Mouse (Mus musculus) limb, embryonic 11.5 days (tissue): ENCODE results near the gene Gipc2. TPM values are rescaled to one million over a fixed set of nuclear protein-coding genes. Genes with fewer than 3 reads are reported as not detected.

Experiments used
- ATAC-seq: fragments of 200-750 bp; cut with Nextera tagmentation; 2 replicates; pipeline ENCODE4 v1.8.0; 2017; ENCODE audit warnings: low read depth; ENCODE audit not compliant: insufficient number of reproducible peaks, low FRiP score, low TSS enrichment
- DNase-seq: peaks from one replicate; pipeline ENCODE4 v3.0.0-alpha.2; 2015; ENCODE audit warnings: low spot score
- H3K27ac ChIP-seq: fragments of 300-500 bp; sonication (generic); replicated peaks from 2 replicates; pipeline ENCODE4 v1.5.1; 2014; ENCODE audit warnings: low read depth, mild to moderate bottlenecking, low read length
- H3K27me3 ChIP-seq: fragments of 300-500 bp; sonication (generic); 2 replicates; pipeline ENCODE4 v1.6.1; 2014; ENCODE audit warnings: mild to moderate bottlenecking, low read length, mixed read lengths; ENCODE audit not compliant: control insufficient read depth, insufficient read depth
- H3K36me3 ChIP-seq: fragments of 300-500 bp; sonication (generic); 2 replicates; pipeline ENCODE4 v1.6.1; 2014; ENCODE audit warnings: mild to moderate bottlenecking, low read length, moderate library complexity, mixed read lengths; ENCODE audit not compliant: control insufficient read depth, insufficient read depth
- H3K4me1 ChIP-seq: fragments of 300-500 bp; sonication (generic); 2 replicates; pipeline ENCODE4 v1.6.1; 2014; ENCODE audit warnings: low read length, mixed read lengths; ENCODE audit not compliant: control insufficient read depth, insufficient read depth
- H3K4me2 ChIP-seq: fragments of 300-500 bp; sonication (generic); 2 replicates; pipeline ENCODE4 v1.6.1; 2014; ENCODE audit warnings: low read depth, mild to moderate bottlenecking, moderate library complexity; ENCODE audit not compliant: severe bottlenecking
- H3K4me3 ChIP-seq: fragments of 300-500 bp; sonication (generic); 2 replicates; pipeline ENCODE4 v1.5.1; 2014; ENCODE audit warnings: low read depth, low read length
- H3K9ac ChIP-seq: fragments of 300-500 bp; sonication (generic); 2 replicates; pipeline ENCODE4 v1.6.1; 2014; ENCODE audit warnings: mild to moderate bottlenecking, low read length
- H3K9me3 ChIP-seq: fragments of 300-500 bp; sonication (generic); 2 replicates; pipeline ENCODE4 v1.6.1; 2016; ENCODE audit warnings: low read length; ENCODE audit not compliant: control insufficient read depth
- WGBS: fragments of 180-500 bp; shearing (Covaris S2); extraction: QIAGEN DNeasy Blood & Tissue Kit; methylation state at CpG from one replicate; pipeline ENCODE4 v1.1.7; 2014; 5-methylcytosine and 5-hydroxymethylcytosine counted together
- polyA plus RNA-seq: library from polyadenylated mRNA; unstranded; fragments of >200 nt; fragmentation: Nextera tagmentation; extraction: Ambion mirVana; gene quantifications from 2 replicates; pipeline ENCODE4 v1.2.1, GENCODE M21; 2014

Gipc2 gene
- polyA plus RNA-seq, 1 experiment from 2014 or later = 3.3 TPM

DNA sequence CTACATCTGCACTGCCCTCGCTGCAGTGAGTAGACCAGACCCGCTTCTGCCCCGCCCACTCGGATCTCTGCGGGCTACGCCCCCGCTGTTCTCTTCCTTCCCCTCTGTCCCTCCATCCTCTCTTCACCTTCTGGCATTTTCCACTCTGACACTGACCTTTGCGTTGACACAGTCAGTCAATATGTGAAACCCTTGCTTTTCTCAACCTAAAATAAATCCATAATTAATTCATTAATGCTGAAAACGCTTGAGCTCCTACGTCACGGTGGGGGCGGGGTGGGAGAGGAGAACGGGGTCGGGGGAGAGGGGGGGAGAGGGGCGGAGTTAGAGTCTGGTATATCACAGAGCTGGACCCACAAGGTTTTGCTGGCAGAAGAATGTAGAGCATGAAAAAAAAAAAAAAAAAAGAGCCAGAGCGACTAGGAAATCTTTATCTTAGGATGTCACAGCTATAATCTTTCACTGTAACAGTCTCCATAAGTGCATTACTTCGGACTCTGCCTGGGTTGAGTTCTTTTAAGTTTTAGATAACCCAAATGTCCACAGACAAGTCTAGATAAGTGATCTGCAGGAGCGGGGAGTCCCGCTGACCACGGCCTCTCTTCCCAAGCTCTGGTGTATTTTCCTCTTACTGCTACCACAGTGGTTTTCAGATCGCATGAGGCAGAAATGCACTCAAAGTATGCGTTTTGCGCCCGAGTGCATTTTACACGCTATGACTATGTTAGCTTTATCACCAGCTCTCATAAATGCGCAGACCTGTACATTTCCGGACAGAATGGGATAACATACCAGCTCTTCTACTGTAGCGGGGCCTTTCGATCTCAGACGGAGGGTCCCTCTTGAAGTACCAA, 58.7 kb downstream of the Gipc2 start:
- Histone ChIP-seq H3K36me3 (no peaks in the 10 kb centered on the region), H3K4me2 (peak overlapping the region; percentile 88), H3K27me3 (peaks cover 9% of the 10 kb centered on the region; the same call in 1 of the 2 replicates), H3K4me3 (peak overlapping the region; percentile 37), H3K4me1 (peaks cover 29% of the 10 kb centered on the region), H3K9me3 (no peaks in the 10 kb centered on the region), H3K9ac (no peak overlapping the region), H3K27ac (no peak overlapping the region)
- WGBS = 26% methylated on average over 30 of the region's 30 CpGs
- ATAC-seq = peak; percentile 53
- DNase-seq = peak; percentile 72

DNA sequence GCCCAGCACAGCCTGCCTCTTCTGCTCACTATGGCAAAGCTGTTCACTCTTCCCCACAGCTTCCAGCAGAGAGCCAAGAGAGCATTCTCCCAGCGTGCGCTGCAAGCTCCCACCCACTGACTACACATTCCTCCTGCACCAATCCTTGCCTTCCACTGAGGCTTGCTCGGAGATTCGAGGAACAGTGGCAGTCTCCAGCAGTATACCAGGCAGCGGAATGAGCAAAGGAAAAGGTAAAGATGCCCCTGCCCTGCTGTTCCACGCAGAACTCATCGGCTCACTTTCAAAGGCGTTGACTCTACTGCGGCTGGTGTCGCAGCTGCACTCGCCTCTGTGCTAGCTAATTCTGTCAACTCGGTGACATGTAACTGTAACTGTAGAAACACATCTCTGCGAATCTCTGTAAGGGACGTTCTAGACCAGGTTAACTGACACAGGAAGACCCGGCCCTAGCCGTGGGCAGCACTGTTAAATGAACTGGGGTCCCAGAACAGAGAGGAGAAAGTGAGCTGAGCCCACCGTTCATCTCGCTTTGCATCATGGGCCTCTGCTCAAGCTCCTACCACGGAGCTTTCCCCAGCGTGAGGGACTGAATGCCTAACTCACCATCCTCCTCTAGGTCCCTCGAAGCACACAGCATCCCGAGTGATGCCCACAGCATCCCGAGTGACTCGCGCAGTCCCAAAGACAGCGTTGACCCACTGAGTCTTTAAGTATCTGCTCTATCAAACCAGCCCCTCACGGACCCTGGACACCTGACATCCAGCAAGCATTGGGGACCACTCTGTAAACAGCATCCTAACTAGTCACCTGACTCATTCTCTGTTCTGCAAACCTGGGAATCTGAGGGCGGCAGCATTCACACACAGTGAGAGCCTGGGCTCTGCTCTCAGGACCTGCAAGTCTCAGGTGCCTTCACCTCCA, 59.5 kb downstream of the Gipc2 start:
- Histone ChIP-seq H3K9me3 (no peaks in the 10 kb centered on the region), H3K27me3 (peaks cover 9% of the 10 kb centered on the region; the same call in 1 of the 2 replicates), H3K9ac (0 out of 2 replicates have a peak overlapping the region, but pooled peaks have one; percentile 12), H3K4me2 (peak overlapping the region; percentile 88), H3K4me1 (peaks cover 29% of the 10 kb centered on the region), H3K4me3 (peak overlapping the region; percentile 37), H3K36me3 (no peaks in the 10 kb centered on the region), H3K27ac (no peak overlapping the region)
- ATAC-seq = peak; percentile 4; the same call in 1 of the 2 replicates
- DNase-seq = peak; percentile 49
- WGBS = 3% methylated on average over 28 of the region's 28 CpGs

DNA sequence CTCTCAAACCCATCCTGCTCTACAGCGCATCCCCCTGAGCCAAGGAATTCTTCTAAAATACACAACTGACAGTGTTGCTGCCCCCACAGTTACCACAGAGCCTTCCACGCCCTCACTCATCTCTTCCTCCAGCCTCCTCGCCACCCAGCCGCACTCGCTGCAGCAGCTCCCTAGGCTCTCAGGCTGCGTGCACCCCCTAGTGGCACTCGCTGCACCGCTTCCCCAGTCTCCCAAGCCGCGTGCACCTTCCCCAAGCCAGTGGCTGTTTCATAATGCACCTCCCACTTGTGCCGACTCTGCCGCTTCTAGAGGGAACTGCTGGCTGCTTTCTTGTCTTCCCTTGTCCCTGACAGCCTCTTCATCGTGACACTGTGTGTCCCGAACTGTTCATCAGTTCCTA, 60.7 kb downstream of the Gipc2 start:
- Histone ChIP-seq H3K9me3 (no peaks in the 10 kb centered on the region), H3K27ac (no peak overlapping the region), H3K4me1 (peaks cover 26% of the 10 kb centered on the region), H3K9ac (no peak overlapping the region), H3K27me3 (peaks cover 9% of the 10 kb centered on the region; the same call in 1 of the 2 replicates), H3K4me2 (peak overlapping the region; percentile 33; the same call in 1 of the 2 replicates), H3K36me3 (no peaks in the 10 kb centered on the region), H3K4me3 (no peak overlapping the region)
- 1% methylated on average over 14 of the region's 14 CpGs for WGBS
- ATAC-seq = no peak
- peak; percentile 89 for DNase-seq

DNA sequence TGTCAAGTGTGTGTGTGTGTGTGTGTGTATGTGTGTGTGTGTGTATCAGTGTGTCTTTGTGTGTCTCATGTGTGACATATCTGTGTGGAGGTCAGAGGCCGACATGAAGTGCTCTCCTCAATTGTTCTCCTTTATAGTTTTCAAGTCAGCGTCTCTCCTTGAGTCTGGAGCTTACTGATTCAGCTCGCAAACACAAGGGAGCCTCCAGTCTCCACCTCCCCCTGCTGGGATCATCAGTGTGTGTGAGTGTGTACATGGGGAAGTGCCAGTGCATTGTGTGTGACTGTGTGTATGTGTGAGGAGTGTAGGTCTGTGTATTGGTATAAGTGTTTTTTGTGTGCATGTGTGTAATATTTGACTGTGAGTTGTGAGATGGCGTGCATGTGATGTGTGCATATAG, 62.6 kb downstream of the Gipc2 start:
- no peaks in the 10 kb centered on the region for H3K36me3 ChIP-seq
- peaks cover 9% of the 10 kb centered on the region; the same call in 1 of the 2 replicates for H3K27me3 ChIP-seq
- H3K9me3 ChIP-seq = no peaks in the 10 kb centered on the region
- no peak overlapping the region for H3K4me2 ChIP-seq
- no peak overlapping the region for H3K27ac ChIP-seq
- ATAC-seq (no peak), DNase-seq (no peak)
- WGBS = 90% methylated on average over 4 of the region's 4 CpGs
- H3K4me1 ChIP-seq = peaks cover 16% of the 10 kb centered on the region
- no peak overlapping the region for H3K4me3 ChIP-seq
- no peak overlapping the region for H3K9ac ChIP-seq

DNA sequence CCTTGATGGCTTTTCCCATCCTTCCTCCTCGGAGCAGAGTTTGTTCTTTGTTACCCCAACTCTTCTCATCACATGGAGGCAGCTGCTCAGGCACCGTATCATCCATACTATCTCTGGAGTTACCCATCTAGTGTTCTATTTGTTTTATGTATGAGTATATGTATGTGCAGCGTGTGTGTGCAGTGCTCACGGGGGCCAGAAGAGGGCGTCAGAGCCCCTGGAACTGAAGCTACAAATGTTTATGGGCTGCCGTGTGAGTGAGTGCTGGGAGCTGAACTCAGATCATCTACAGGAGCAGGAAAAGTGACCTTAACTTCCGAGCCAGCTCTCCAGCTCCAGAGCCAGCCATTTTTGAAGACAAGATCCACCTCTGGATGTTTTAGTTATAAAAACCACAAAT, 64.6 kb downstream of the Gipc2 start:
- Histone ChIP-seq H3K9me3 (no peaks in the 10 kb centered on the region), H3K4me2 (no peak overlapping the region), H3K27ac (no peak overlapping the region), H3K4me1 (peaks cover 5% of the 10 kb centered on the region; the same call in 1 of the 2 replicates), H3K4me3 (no peak overlapping the region), H3K9ac (no peak overlapping the region), H3K27me3 (0 out of 2 replicates have a peak, but pooled peaks cover 6% of the 10 kb centered on the region), H3K36me3 (no peaks in the 10 kb centered on the region)
- ATAC-seq (no peak), DNase-seq (no peak)
- 91% methylated on average over 7 of the region's 7 CpGs for WGBS

DNA sequence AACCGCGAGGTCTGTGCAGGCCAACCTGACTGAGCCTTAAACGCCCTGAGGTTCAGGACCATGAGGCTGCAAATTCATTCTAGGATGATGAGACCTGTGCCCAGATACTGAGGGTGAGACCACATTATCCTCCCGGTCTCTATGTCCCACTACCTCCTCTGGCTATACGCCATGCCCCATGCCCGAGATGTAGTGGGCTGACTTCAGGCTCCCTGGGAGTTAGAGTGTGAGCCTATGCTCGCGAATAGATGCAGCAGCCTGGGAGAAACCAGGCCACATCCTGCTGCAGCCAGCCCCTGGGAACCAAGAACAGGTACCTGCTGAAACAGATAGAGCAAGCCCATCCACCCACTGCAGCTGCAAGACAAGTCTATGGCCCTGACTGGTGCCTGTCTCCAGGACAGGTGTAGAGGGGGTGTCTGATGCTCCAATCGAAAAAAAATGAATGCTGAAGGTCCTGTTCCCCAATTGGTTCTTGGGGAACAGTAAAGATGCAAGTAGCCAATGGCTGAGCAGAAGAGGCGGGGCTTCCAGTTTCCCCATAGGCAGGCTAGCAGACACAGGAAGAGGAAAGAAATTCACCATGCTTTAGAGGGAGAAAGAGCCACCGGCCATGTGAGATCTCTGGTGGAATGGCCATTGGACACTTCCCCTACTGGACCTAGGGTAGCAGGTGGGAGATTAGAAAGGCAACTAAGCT, 65.8 kb downstream of the Gipc2 start:
- 41% methylated on average over 11 of the region's 11 CpGs for WGBS
- H3K27me3 ChIP-seq = no peaks in the 10 kb centered on the region
- H3K4me3 ChIP-seq = no peak overlapping the region
- no peaks in the 10 kb centered on the region for H3K9me3 ChIP-seq
- H3K4me1 ChIP-seq = no peaks in the 10 kb centered on the region
- DNase-seq (no peak), ATAC-seq (no peak)
- H3K27ac ChIP-seq = no peak overlapping the region
- H3K36me3 ChIP-seq = no peaks in the 10 kb centered on the region
- no peak overlapping the region for H3K4me2 ChIP-seq
- H3K9ac ChIP-seq = no peak overlapping the region

DNA sequence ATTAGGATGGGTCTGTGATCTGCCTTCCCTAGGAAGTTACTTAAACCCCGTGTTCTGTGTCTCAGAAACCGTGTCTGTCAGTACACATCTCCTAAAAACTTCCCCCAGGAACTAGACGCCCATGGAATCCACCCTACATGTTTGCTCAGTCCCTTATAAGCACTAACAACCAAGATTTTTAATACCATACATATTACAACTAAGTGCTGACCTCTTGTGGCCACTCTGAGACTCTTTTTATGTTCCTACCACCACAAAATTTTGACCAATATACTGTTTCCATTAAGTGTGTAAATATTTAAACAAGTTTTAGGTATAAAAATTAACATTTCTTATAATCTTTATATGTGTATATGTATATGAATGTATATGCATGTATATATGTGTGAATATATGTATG, 71.0 kb downstream of the Gipc2 start:
- H3K9ac ChIP-seq = no peak overlapping the region
- H3K27ac ChIP-seq = no peak overlapping the region
- ATAC-seq (peak; percentile 22; the same call in 1 of the 2 replicates), DNase-seq (no peak)
- H3K4me2 ChIP-seq = no peak overlapping the region
- no peak overlapping the region for H3K4me3 ChIP-seq
- no peaks in the 10 kb centered on the region for H3K27me3 ChIP-seq
- 11% methylated on average over 3 of the region's 3 CpGs for WGBS
- no peaks in the 10 kb centered on the region for H3K9me3 ChIP-seq
- H3K4me1 ChIP-seq = no peaks in the 10 kb centered on the region
- H3K36me3 ChIP-seq = no peaks in the 10 kb centered on the region
